In the genomic region with DNA sequence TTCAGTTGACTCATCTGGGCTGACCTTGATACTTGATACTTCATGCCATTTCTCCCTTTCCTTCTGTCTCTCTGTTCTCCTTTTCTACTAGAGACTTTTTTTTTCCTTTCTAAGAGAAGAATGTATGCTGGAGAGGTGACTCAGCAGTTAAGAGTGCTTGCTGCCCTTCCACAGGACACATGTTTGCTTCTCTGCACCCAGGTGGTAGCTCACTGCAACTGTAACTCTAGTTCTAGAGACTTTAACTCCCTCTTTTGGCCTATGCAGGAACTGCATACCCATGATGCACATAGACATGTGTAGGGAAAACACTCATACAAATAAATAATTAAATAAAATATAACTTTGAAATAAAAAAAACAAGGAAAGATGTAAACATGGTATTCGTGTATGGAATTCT, we compare ENCODE assay signal across 23 mouse cellular contexts.
DNase-seq lines count a peak whose midpoint lies in the region; ATAC-seq and TF ChIP-seq lines count a peak whose summit lies in the region.
"Had no signal": no experiment of that assay in that cellular context is flagged by ENCODE, and none has a peak within 500 bp of the region (broad histone marks: within the 10 kb centered on the region; RNA-seq: fewer than 3 reads in every experiment).

No protein-coding gene starts in this region.

- 83% methylated on average over 1 of the region's 1 CpGs for WGBS in midbrain, embryonic 10.5 days
- WGBS in midbrain, embryonic 15.5 days: 93% methylated on average over 1 of the region's 1 CpGs

- no peak for ATAC-seq in midbrain, embryonic 15.5 days (replicated peaks)
- ATAC-seq: forebrain, embryonic 13.5 days; hindbrain, embryonic 16.5 days; inflammation-experienced regulatory T-cells, adult 6 months had no signal

- no peak overlapping the region for H3K4me2 ChIP-seq in midbrain, embryonic 15.5 days
- H3K4me2 ChIP-seq: forebrain, embryonic 13.5 days; hindbrain, embryonic 12.5 days had no signal

- TF ChIP-seq CTCF in gastrocnemius, adult 2 months (IDR thresholded peaks at IDR 0.05): 0 out of 2 replicates have a peak, but pooled peaks have one; percentile 1

- H3K4me1 ChIP-seq in midbrain, embryonic 10.5 days: peaks cover 59% of the 10 kb centered on the region
- H3K4me1 ChIP-seq in midbrain, embryonic 15.5 days: no peaks in the 10 kb centered on the region

- peaks cover 73% of the 10 kb centered on the region for H3K27me3 ChIP-seq in midbrain, embryonic 10.5 days (ENCODE audit: low read depth, poor library complexity, severe bottlenecking)
- H3K27me3 ChIP-seq in midbrain, embryonic 15.5 days (replicated peaks): peaks cover 37% of the 10 kb centered on the region
- H3K27me3 ChIP-seq: CH12.LX; hindbrain, embryonic 12.5 days had no signal

- no peak overlapping the region for H3K4me3 ChIP-seq in gastrocnemius, adult 2 months
- no peak overlapping the region for H3K4me3 ChIP-seq in midbrain, embryonic 10.5 days
- H3K4me3 ChIP-seq in midbrain, embryonic 15.5 days: no peak overlapping the region
- H3K4me3 ChIP-seq: embryonic facial prominence, embryonic 10.5 days; forebrain, embryonic 13.5 days; heart, embryonic 10.5 days; hindbrain, embryonic 12.5 days had no signal

- intact Hi-C loops in gastrocnemius, adult 2 months (cut with DNase I): no loop called here

- no peak for DNase-seq in gastrocnemius, adult 2 months
- DNase-seq in gastrocnemius, adult 18-20 months (ENCODE audit: low spot score): no peak
- DNase-seq in midbrain, embryonic 10.5 days (ENCODE audit: low spot score): no peak
- peak; percentile 77 for DNase-seq in R1 (ENCODE audit: low read depth, low spot score)
- DNase-seq in cerebellum, adult 18-20 months: no peak
- DNase-seq in adrenal gland, adult 18-20 months (ENCODE audit: low spot score in 2 of 2): no peak
- no peak for DNase-seq in kidney, adult 18-20 months
- DNase-seq: adrenal gland, adult 2 months; adrenal gland, postnatal 25 days; cerebellum, adult 2 months; cerebellum, postnatal 10 days; gastrocnemius, postnatal 10 days; heart, adult 18-20 months; heart, postnatal 10 days; heart, postnatal 4 days had no signal

- H3K9me3 ChIP-seq in midbrain, embryonic 10.5 days (replicated peaks): no peaks in the 10 kb centered on the region
- H3K9me3 ChIP-seq in midbrain, embryonic 15.5 days: no peaks in the 10 kb centered on the region
- H3K9me3 ChIP-seq: embryonic facial prominence, embryonic 10.5 days; forebrain, embryonic 13.5 days; heart, embryonic 10.5 days; hindbrain, embryonic 12.5 days had no signal

- H3K36me3 ChIP-seq in midbrain, embryonic 10.5 days: no peaks in the 10 kb centered on the region
- H3K36me3 ChIP-seq in midbrain, embryonic 15.5 days (replicated peaks): no peaks in the 10 kb centered on the region
- H3K36me3 ChIP-seq: embryonic facial prominence, embryonic 10.5 days; heart, embryonic 10.5 days; hindbrain, embryonic 12.5 days had no signal

- no peak overlapping the region for H3K27ac ChIP-seq in gastrocnemius, adult 2 months
- H3K27ac ChIP-seq in midbrain, embryonic 10.5 days (replicated peaks): peak overlapping the region; percentile 52; the same call in 1 of the 2 replicates
- H3K27ac ChIP-seq in midbrain, embryonic 15.5 days: no peak overlapping the region
- H3K27ac ChIP-seq: embryonic facial prominence, embryonic 10.5 days; forebrain, embryonic 13.5 days; heart, embryonic 10.5 days; hindbrain, embryonic 12.5 days had no signal

- H3K9ac ChIP-seq in midbrain, embryonic 15.5 days: no peak overlapping the region
- H3K9ac ChIP-seq: forebrain, embryonic 13.5 days; hindbrain, embryonic 12.5 days had no signal
